Mouse (Mus musculus) stomach, postnatal 0 days (tissue): ENCODE results near the gene Sdf2l1. TPM values are rescaled to one million over a fixed set of nuclear protein-coding genes. Genes with fewer than 3 reads are reported as not detected.
A peak's percentile ranks its signal among the peaks of the same experiment; 100 is the strongest.

ENCODE experiments used
- ATAC-seq: fragments of 200-750 bp; cut with Nextera tagmentation; 2 replicates; pipeline ENCODE4 v1.8.0; 2017; ENCODE audit not compliant: low FRiP score, low TSS enrichment
- DNase-seq: peaks from one replicate; pipeline ENCODE4 v3.0.0-alpha.2; 2016; ENCODE audit warnings: low spot score
- H3K27ac ChIP-seq: fragments of 300-500 bp; sonication (generic); replicated peaks from 2 replicates; pipeline ENCODE4 v1.5.1; 2014; ENCODE audit warnings: mild to moderate bottlenecking, control low read depth
- H3K27me3 ChIP-seq: fragments of 300-500 bp; sonication (generic); 2 replicates; pipeline ENCODE4 v1.6.1; 2014; ENCODE audit warnings: low read length; ENCODE audit not compliant: control insufficient read depth, insufficient read depth
- H3K36me3 ChIP-seq: fragments of 300-500 bp; sonication (generic); 2 replicates; pipeline ENCODE4 v1.6.1; 2014; ENCODE audit warnings: low read length, mixed read lengths; ENCODE audit not compliant: control insufficient read depth, insufficient read depth
- H3K4me1 ChIP-seq: fragments of 300-500 bp; sonication (generic); replicated peaks from 2 replicates; pipeline ENCODE4 v1.6.1; 2014; ENCODE audit warnings: antibody characterized with exemption; ENCODE audit not compliant: control insufficient read depth, insufficient read depth
- H3K4me2 ChIP-seq: fragments of 300-500 bp; sonication (generic); replicated peaks from 2 replicates; pipeline ENCODE4 v1.6.1; 2014; ENCODE audit warnings: low read depth, mild to moderate bottlenecking, control low read depth, moderate library complexity
- H3K4me3 ChIP-seq: fragments of 300-500 bp; sonication (generic); 2 replicates; pipeline ENCODE4 v1.5.1; 2014; ENCODE audit warnings: low read depth, low read length, control low read depth
- H3K9ac ChIP-seq: fragments of 300-500 bp; sonication (generic); 2 replicates; pipeline ENCODE4 v1.6.1; 2014; ENCODE audit warnings: mild to moderate bottlenecking, low read length, control low read depth, mixed read lengths
- H3K9me3 ChIP-seq: fragments of 300-500 bp; sonication (generic); 2 replicates; pipeline ENCODE4 v1.6.1; 2016; ENCODE audit warnings: low read length; ENCODE audit not compliant: control insufficient read depth
- CTCF ChIP-seq: IDR thresholded peaks from 2 replicates; pipeline ENCODE4 v1.5.1; 2016; ENCODE audit warnings: antibody characterized with exemption, low read depth, mild to moderate bottlenecking, moderate library complexity
- EP300 ChIP-seq: optimal IDR thresholded peaks from 2 replicates; pipeline ENCODE3; 2016; ENCODE audit warnings: antibody characterized with exemption
- WGBS: fragments of 180-500 bp; shearing (Covaris S2); extraction: QIAGEN DNeasy Blood & Tissue Kit; methylation state at CpG from one replicate; pipeline ENCODE4 v1.1.7; 2014; 5-methylcytosine and 5-hydroxymethylcytosine counted together
- microRNA counts: library from miRNA; unstranded; fragments of <30 nt; microRNA quantifications from one replicate; lab custom pipeline; 2015
- microRNA-seq: library from miRNA; unstranded; fragments of <30 nt; microRNA quantifications from one replicate; pipeline ENCODE4, GENCODE M21; 2016
- polyA plus RNA-seq: library from polyadenylated mRNA; unstranded; fragments of >200 nt; fragmentation: Nextera tagmentation; extraction: Ambion mirVana; gene quantifications from 2 replicates; pipeline ENCODE4 v1.2.1, GENCODE M21; 2015

Sdf2l1 gene
- polyA plus RNA-seq, 1 experiment from 2014 or later, result 170 TPM

GRCm38 (mm10) chr16:17088346-17088745, 43.8 kb downstream of the Sdf2l1 start:
- Histone ChIP-seq H3K36me3 (peaks cover 51% of the 10 kb centered on the region), H3K4me1 (no peaks in the 10 kb centered on the region), H3K9me3 (no peaks in the 10 kb centered on the region), H3K27me3 (no peaks in the 10 kb centered on the region), H3K4me3 (no peak overlapping the region), H3K4me2 (no peak overlapping the region), H3K9ac (no peak overlapping the region), H3K27ac (no peak overlapping the region)
- ATAC-seq (no peak), DNase-seq (no peak)
- TF ChIP-seq EP300 (no peak), CTCF (no peak; the same call in 1 of the 2 replicates)
- WGBS, result 60% methylated on average over 3 of the region's 3 CpGs

GRCm38 (mm10) chr16:17086669-17087193, 45.5 kb downstream of the Sdf2l1 start:
- H3K36me3 ChIP-seq, result peaks cover 41% of the 10 kb centered on the region
- no peak for TF ChIP-seq CTCF
- TF ChIP-seq EP300, result no peak
- no peak for ATAC-seq

GRCm38 (mm10) chr16:17086241-17086640, 45.9 kb downstream of the Sdf2l1 start:
- 50% methylated on average over 3 of the region's 3 CpGs for WGBS

More at GRCm38 (mm10) chr16:17086669-17087193, 45.5 kb downstream of the Sdf2l1 start:
- Histone ChIP-seq H3K27ac (no peak overlapping the region), H3K9ac (no peak overlapping the region), H3K4me2 (no peak overlapping the region), H3K27me3 (no peaks in the 10 kb centered on the region), H3K9me3 (no peaks in the 10 kb centered on the region), H3K4me3 (no peak overlapping the region), H3K4me1 (no peaks in the 10 kb centered on the region)
- WGBS, result 70% methylated on average over 13 of the region's 13 CpGs
- DNase-seq, result no peak

GRCm38 (mm10) chr16:17085636-17086035, 46.5 kb downstream of the Sdf2l1 start:
- Histone ChIP-seq H3K9ac (no peak overlapping the region), H3K4me2 (no peak overlapping the region), H3K36me3 (peaks cover 38% of the 10 kb centered on the region), H3K4me1 (no peaks in the 10 kb centered on the region), H3K4me3 (no peak overlapping the region), H3K27me3 (no peaks in the 10 kb centered on the region), H3K27ac (peak overlapping the region; percentile 36; the same call in 1 of the 2 replicates), H3K9me3 (no peaks in the 10 kb centered on the region)
- peak; percentile 46 for DNase-seq
- TF ChIP-seq CTCF, result no peak
- TF ChIP-seq EP300, result no peak
- peak; percentile 44; the same call in 1 of the 2 replicates for ATAC-seq
- WGBS, result 72% methylated on average over 4 of the region's 4 CpGs

More at GRCm38 (mm10) chr16:17086241-17086640, 45.9 kb downstream of the Sdf2l1 start:
- peaks cover 41% of the 10 kb centered on the region for H3K36me3 ChIP-seq
- DNase-seq (no peak), ATAC-seq (no peak)
- no peaks in the 10 kb centered on the region for H3K27me3 ChIP-seq
- TF ChIP-seq CTCF (no peak), EP300 (no peak)
- H3K9me3 ChIP-seq, result no peaks in the 10 kb centered on the region
- no peak overlapping the region for H3K9ac ChIP-seq
- H3K4me1 ChIP-seq, result no peaks in the 10 kb centered on the region
- H3K27ac ChIP-seq, result 0 out of 2 replicates have a peak overlapping the region, but pooled peaks have one; percentile 36
- H3K4me2 ChIP-seq, result no peak overlapping the region
- no peak overlapping the region for H3K4me3 ChIP-seq

GRCm38 (mm10) chr16:17082121-17082792, 49.9 kb downstream of the Sdf2l1 start:
- no peak overlapping the region for H3K4me3 ChIP-seq
- 82% methylated on average over 6 of the region's 6 CpGs for WGBS
- H3K9me3 ChIP-seq, result no peaks in the 10 kb centered on the region
- DNase-seq (no peak), ATAC-seq (no peak)
- no peaks in the 10 kb centered on the region for H3K4me1 ChIP-seq
- no peaks in the 10 kb centered on the region for H3K27me3 ChIP-seq
- no peak for TF ChIP-seq EP300
- no peak for TF ChIP-seq CTCF
- H3K27ac ChIP-seq, result no peak overlapping the region
- H3K36me3 ChIP-seq, result peaks cover 16% of the 10 kb centered on the region
- no peak overlapping the region for H3K4me2 ChIP-seq
- H3K9ac ChIP-seq, result no peak overlapping the region

MicroRNAs within 50 kb of the gene (microRNA counts, 519-probe panel; counts per million panel counts)
- microRNA mmu-miR-130b (lab: Ali Mortazavi, UCI) (5,350 counts per million, percentile 62 among the panel's probes with 10 or more counts), microRNA mmu-miR-301b (lab: Ali Mortazavi, UCI) (not detected)

Small RNA genes lying within 50 kb of the gene (microRNA-seq; reads per million reads assigned to microRNA genes)
- gene Mir130b, result 2,644 reads per million, percentile 83 among the genes with 10 or more reads in this experiment
- 37.0 reads per million, percentile 32 among the genes with 10 or more reads in this experiment for gene Mir301b

Other genes with a start within 250 kb of the Sdf2l1 start
- gene Ppm1f, start 235.9 kb downstream of the Sdf2l1 start, polyA plus RNA-seq, result 5.5 and 6.0 TPM in 2 replicates
- gene Mapk1, start 149.0 kb downstream of the Sdf2l1 start, polyA plus RNA-seq, result 92.7 and 93.2 TPM in 2 replicates
- 5.9 and 6.2 TPM in 2 replicates for gene Ypel1, start 62.7 kb downstream of the Sdf2l1 start, polyA plus RNA-seq
- gene Ppil2, start 21.1 kb downstream of the Sdf2l1 start, polyA plus RNA-seq, result 61.5 and 72.4 TPM in 2 replicates
- gene 2610318N02Rik, start 7.2 kb downstream of the Sdf2l1 start, polyA plus RNA-seq, result 3.5 and 4.4 TPM in 2 replicates
- gene Ydjc, start 12.2 kb upstream of the Sdf2l1 start, polyA plus RNA-seq, result 19.8 and 21.3 TPM in 2 replicates
- gene Ccdc116, start 14.8 kb upstream of the Sdf2l1 start, polyA plus RNA-seq, result 1.8 and 2.1 TPM in 2 replicates
- 276 and 278 TPM in 2 replicates for gene Ube2l3, start 70.3 kb upstream of the Sdf2l1 start, polyA plus RNA-seq
- gene Rimbp3, start 76.2 kb upstream of the Sdf2l1 start, polyA plus RNA-seq, result 0.18 TPM in 2 replicates
- 2.1 and 2.4 TPM in 2 replicates for gene Hic2, start 101.2 kb upstream of the Sdf2l1 start, polyA plus RNA-seq
- gene Tmem191c, start 143.7 kb upstream of the Sdf2l1 start, polyA plus RNA-seq, result 8.8 and 10.6 TPM in 2 replicates
- gene Serpind1, start 199.0 kb upstream of the Sdf2l1 start, polyA plus RNA-seq, result 0.41 and 0.96 TPM in 2 replicates